Mouse (Mus musculus) cerebellum, adult 2 months (tissue): ENCODE results near the gene Guca2b.

Experiments used
- CTCF ChIP-seq: fragments of 200-500 bp; IDR thresholded peaks from 2 replicates; pipeline ENCODE4 v1.5.1; 2011; ENCODE audit warnings: low read depth, mild to moderate bottlenecking, control low read depth, low read length, moderate library complexity, borderline replicate concordance; ENCODE audit not compliant: insufficient read depth
- POLR2A ChIP-seq: fragments of 200-500 bp; IDR thresholded peaks from 2 replicates; pipeline ENCODE4 v1.6.1; 2011; ENCODE audit warnings: low read length, control low read depth, borderline replicate concordance; ENCODE audit not compliant: insufficient read depth

GRCm38 (mm10) chr4:119682596-119682995 lies 23.8 kb upstream of the Guca2b start:
- TF ChIP-seq CTCF, result no peak
- no peak for TF ChIP-seq POLR2A
